Mouse (Mus musculus) cerebellum, adult 2 months (tissue): ENCODE results near the gene Cdkn2b. TPM values are rescaled to one million over a fixed set of nuclear protein-coding genes. Genes with fewer than 3 reads are reported as not detected.

Experiments
- DNase-seq, 2 experiments: peaks; one replicate each; pipeline ENCODE4 v3.0.0; 2021
- H3K27ac ChIP-seq: fragments of 200-500 bp; 2 replicates; pipeline ENCODE4 v1.5.1; 2012; ENCODE audit warnings: low read length, control low read depth, inconsistent platforms; ENCODE audit not compliant: insufficient read depth
- H3K27me3 ChIP-seq: fragments of 200-500 bp; 2 replicates; pipeline ENCODE4 v1.6.1; 2012; ENCODE audit warnings: inconsistent platforms, mild to moderate bottlenecking, low read length, moderate library complexity; ENCODE audit not compliant: control insufficient read depth, insufficient read depth
- H3K4me1 ChIP-seq: fragments of 200-500 bp; 2 replicates; pipeline ENCODE4 v1.6.1; 2011; ENCODE audit warnings: low read length; ENCODE audit not compliant: control insufficient read depth, insufficient read depth
- H3K4me3 ChIP-seq: fragments of 200-500 bp; replicated peaks from 2 replicates; pipeline ENCODE3; 2011; ENCODE audit warnings: mild to moderate bottlenecking, low read depth, low read length, control low read depth; ENCODE audit not compliant: insufficient read depth
- CTCF ChIP-seq: fragments of 200-500 bp; IDR thresholded peaks from 2 replicates; pipeline ENCODE4 v1.5.1; 2011; ENCODE audit warnings: low read depth, mild to moderate bottlenecking, control low read depth, low read length, moderate library complexity, borderline replicate concordance; ENCODE audit not compliant: insufficient read depth
- POLR2A ChIP-seq: fragments of 200-500 bp; IDR thresholded peaks from 2 replicates; pipeline ENCODE4 v1.6.1; 2011; ENCODE audit warnings: low read length, control low read depth, borderline replicate concordance; ENCODE audit not compliant: insufficient read depth
- WGBS: fragments of 180-500 bp; shearing (Covaris S2); methylation state at CpG from one replicate; pipeline ENCODE4 v1.1.7; 2018; 5-methylcytosine and 5-hydroxymethylcytosine counted together
- polyA plus RNA-seq: library from polyadenylated mRNA; depleted of rRNA; stranded (reverse); fragments of >200 nt; gene quantifications from 2 replicates; pipeline ENCODE4 v1.2.3, GENCODE M21; 2012

Cdkn2b gene
- polyA plus RNA-seq, 1 experiment, result 1.4 TPM

DNA sequence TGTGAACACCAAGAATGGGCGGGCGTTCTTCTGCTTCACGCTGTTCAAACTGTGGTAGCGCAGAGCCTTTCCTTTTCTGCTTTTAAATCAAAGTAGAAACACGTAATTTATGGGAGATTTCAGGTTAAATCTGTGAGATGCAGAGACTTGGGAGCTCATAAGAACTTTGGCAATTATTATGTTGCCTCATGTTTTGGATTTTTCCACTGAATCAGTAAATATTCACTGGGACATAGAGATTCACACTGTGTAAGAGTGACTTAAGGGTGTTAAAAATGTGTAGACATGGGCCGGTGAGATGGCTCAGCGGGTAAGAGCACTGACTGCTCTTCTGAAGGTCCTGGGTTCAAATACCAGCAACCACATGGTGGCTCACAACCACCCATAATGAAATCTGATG, 25.2 kb downstream of the Cdkn2b start:
- Histone ChIP-seq H3K27me3 (peaks cover 11% of the 10 kb centered on the region; the same call in 1 of the 2 replicates), H3K4me1 (no peaks in the 10 kb centered on the region), H3K4me3 (no peak overlapping the region), H3K27ac (no peak overlapping the region)
- DNase-seq, result no peak
- TF ChIP-seq POLR2A (no peak), CTCF (no peak)
- WGBS, result 35% methylated on average over 7 of the region's 7 CpGs

GRCm38 (mm10) chr4:89282661-89283060, 28.2 kb downstream of the Cdkn2b start:
- Histone ChIP-seq H3K4me1 (no peaks in the 10 kb centered on the region), H3K27me3 (peaks cover 11% of the 10 kb centered on the region; the same call in 1 of the 2 replicates), H3K4me3 (no peak overlapping the region), H3K27ac (no peak overlapping the region)
- 4% methylated on average over 12 of the region's 12 CpGs for WGBS
- TF ChIP-seq CTCF, result no peak
- TF ChIP-seq POLR2A, result no peak
- DNase-seq, result no peak

GRCm38 (mm10) chr4:89282036-89282566, 28.7 kb downstream of the Cdkn2b start:
- TF ChIP-seq CTCF, result no peak
- no peak for TF ChIP-seq POLR2A
- DNase-seq, result no peak
- 2% methylated on average over 25 of the region's 25 CpGs for WGBS
- Histone ChIP-seq H3K4me1 (no peaks in the 10 kb centered on the region), H3K27ac (no peak overlapping the region), H3K27me3 (peaks cover 13% of the 10 kb centered on the region; the same call in 1 of the 2 replicates), H3K4me3 (no peak overlapping the region)

- Histone ChIP-seq H3K4me3 (no peak overlapping the region), H3K27ac (no peak overlapping the region), H3K4me1 (no peaks in the 10 kb centered on the region), H3K27me3 (peaks cover 13% of the 10 kb centered on the region; the same call in 1 of the 2 replicates)
- no peak for TF ChIP-seq CTCF
- TF ChIP-seq POLR2A, result no peak
- WGBS, result 4% methylated on average over 7 of the region's 7 CpGs
- DNase-seq, result no peak
These were observed 29.6 kb downstream of the Cdkn2b start for GRCm38 (mm10) chr4:89281236-89281635.

DNA sequence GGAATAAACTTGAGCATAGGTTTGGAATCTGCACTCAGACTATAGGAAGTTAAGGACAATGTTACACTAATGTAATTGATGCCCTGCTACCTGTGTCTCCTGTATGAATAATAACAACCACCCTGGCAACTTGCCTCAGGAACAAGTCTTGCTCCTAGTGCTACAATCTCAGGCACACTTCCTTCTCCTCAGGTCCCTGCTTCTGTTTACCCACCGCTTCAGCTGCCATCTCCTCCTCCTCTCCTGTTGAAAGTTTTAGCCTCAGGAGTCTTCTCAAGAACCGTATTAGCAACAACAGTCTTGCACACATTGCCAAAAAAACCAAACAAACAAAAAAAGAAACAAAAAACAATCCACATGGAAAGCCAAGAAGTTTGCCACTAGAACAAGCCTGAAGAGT, 31.2 kb downstream of the Cdkn2b start:
- Histone ChIP-seq H3K4me1 (no peaks in the 10 kb centered on the region), H3K4me3 (no peak overlapping the region), H3K27me3 (peaks cover 18% of the 10 kb centered on the region; the same call in 1 of the 2 replicates), H3K27ac (no peak overlapping the region)
- no peak for TF ChIP-seq CTCF
- TF ChIP-seq POLR2A, result no peak
- WGBS, result 1% methylated on average over 2 of the region's 2 CpGs
- DNase-seq, result no peak

GRCm38 (mm10) chr4:89277381-89277940, 33.4 kb downstream of the Cdkn2b start:
- WGBS, result 7% methylated on average over 5 of the region's 5 CpGs
- TF ChIP-seq CTCF (no peak), POLR2A (no peak)
- no peaks in the 10 kb centered on the region for H3K4me1 ChIP-seq
- peaks cover 23% of the 10 kb centered on the region; the same call in 1 of the 2 replicates for H3K27me3 ChIP-seq
- no peak overlapping the region for H3K4me3 ChIP-seq
- DNase-seq, result no peak
- no peak overlapping the region for H3K27ac ChIP-seq

DNA sequence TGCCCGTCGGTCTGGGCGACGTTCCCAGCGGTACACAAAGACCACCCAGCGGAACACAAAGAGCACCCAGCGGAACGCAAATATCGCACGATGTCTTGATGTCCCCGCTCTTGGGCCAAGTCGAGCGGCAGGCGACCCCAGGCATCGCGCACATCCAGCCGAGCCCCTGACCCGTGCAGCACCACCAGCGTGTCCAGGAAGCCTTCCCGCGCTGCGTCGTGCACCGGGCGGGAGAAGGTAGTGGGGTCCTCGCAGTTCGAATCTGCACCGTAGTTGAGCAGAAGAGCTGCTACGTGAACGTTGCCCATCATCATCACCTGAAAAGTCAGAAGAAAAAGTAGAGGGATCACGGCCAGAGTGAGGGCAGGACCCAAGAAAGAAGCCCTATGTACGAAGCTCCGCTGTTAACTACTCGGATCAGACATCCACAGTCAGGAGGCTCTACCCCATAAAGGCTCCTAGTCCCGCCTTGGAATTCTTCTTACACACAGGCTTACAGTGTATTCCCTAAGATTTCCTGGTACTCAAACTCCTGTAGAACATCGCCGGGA, 34.1 kb downstream of the Cdkn2b start:
- 2% methylated on average over 37 of the region's 37 CpGs for WGBS
- TF ChIP-seq POLR2A, result no peak
- no peak for TF ChIP-seq CTCF
- Histone ChIP-seq H3K27ac (no peak overlapping the region), H3K27me3 (peaks cover 18% of the 10 kb centered on the region; the same call in 1 of the 2 replicates), H3K4me3 (no peak overlapping the region), H3K4me1 (no peaks in the 10 kb centered on the region)
- DNase-seq, result no peak
